Mouse (Mus musculus): ENCODE measurements around the gene Taf1b.

Gene Taf1b

GRCm38 (mm10) chr12:24552531-24552930 lies 54.4 kb downstream of the Taf1b start:
- DNase-seq (ENCODE audit: low spot score in 2 of 2), result no peak

- DNase-seq (ENCODE audit: low spot score in 2 of 2), result no peak
Observed at GRCm38 (mm10) chr12:24555976-24556375, 57.8 kb downstream of the Taf1b start.

GRCm38 (mm10) chr12:24563395-24563960 lies 65.3 kb downstream of the Taf1b start:
- DNase-seq (ENCODE audit: low spot score in 2 of 2), result no peak

- no peak for DNase-seq (ENCODE audit: low spot score in 2 of 2)
Observed at GRCm38 (mm10) chr12:24565311-24565710, 67.2 kb downstream of the Taf1b start.

- DNase-seq (ENCODE audit: low spot score in 2 of 2), result no peak
Observed at GRCm38 (mm10) chr12:24567606-24568005, 69.4 kb downstream of the Taf1b start.

- peak; percentile 85 to 93 for DNase-seq (ENCODE audit: low spot score in 2 of 2)
Observed at GRCm38 (mm10) chr12:24571523-24572392, 73.6 kb downstream of the Taf1b start, which contains the start of gene Grhl1. Gene Grhl1, plus strand, starts transcription at chr12:24572283.

GRCm38 (mm10) chr12:24572421-24573274 lies 74.5 kb downstream of the Taf1b start:
- DNase-seq (ENCODE audit: low spot score in 2 of 2), result peak in 1 of 2 experiments; percentile 51

- no peak for DNase-seq (ENCODE audit: low spot score in 2 of 2)
Observed at GRCm38 (mm10) chr12:24573275-24573580, 75.1 kb downstream of the Taf1b start.

GRCm38 (mm10) chr12:24574870-24575269 lies 76.7 kb downstream of the Taf1b start:
- DNase-seq (ENCODE audit: low spot score in 2 of 2), result no peak

GRCm38 (mm10) chr12:24580452-24580851 lies 82.3 kb downstream of the Taf1b start:
- DNase-seq (ENCODE audit: low spot score in 2 of 2), result no peak

GRCm38 (mm10) chr12:24580996-24581683 lies 83.0 kb downstream of the Taf1b start:
- peak in 1 of 2 experiments; percentile 44 for DNase-seq (ENCODE audit: low spot score in 2 of 2)

- DNase-seq (ENCODE audit: low spot score in 2 of 2), result no peak
Observed at GRCm38 (mm10) chr12:24583653-24584052, 85.5 kb downstream of the Taf1b start.

GRCm38 (mm10) chr12:24584835-24585234 lies 86.7 kb downstream of the Taf1b start:
- no peak for DNase-seq (ENCODE audit: low spot score in 2 of 2)

- DNase-seq (ENCODE audit: low spot score in 2 of 2), result no peak
Observed at GRCm38 (mm10) chr12:24586193-24586592, 88.0 kb downstream of the Taf1b start.

GRCm38 (mm10) chr12:24590371-24590770 lies 92.2 kb downstream of the Taf1b start:
- DNase-seq (ENCODE audit: low spot score in 2 of 2), result no peak

GRCm38 (mm10) chr12:24592055-24592454 lies 93.9 kb downstream of the Taf1b start:
- DNase-seq (ENCODE audit: low spot score in 2 of 2), result no peak

- DNase-seq (ENCODE audit: low spot score in 2 of 2), result peak in 1 of 2 experiments; percentile 59
Observed at GRCm38 (mm10) chr12:24592956-24593672, 95.0 kb downstream of the Taf1b start.

- DNase-seq (ENCODE audit: low spot score in 2 of 2), result no peak
Observed at GRCm38 (mm10) chr12:24597376-24597775, 99.2 kb downstream of the Taf1b start.

- no peak for DNase-seq (ENCODE audit: low spot score in 2 of 2)
Observed at GRCm38 (mm10) chr12:24599366-24599895, 101.3 kb downstream of the Taf1b start.

GRCm38 (mm10) chr12:24600074-24600473 lies 101.9 kb downstream of the Taf1b start:
- no peak for DNase-seq (ENCODE audit: low spot score in 2 of 2)

- DNase-seq (ENCODE audit: low spot score in 2 of 2), result peak; percentile 35 to 87
Observed at GRCm38 (mm10) chr12:24600806-24601205, 102.6 kb downstream of the Taf1b start.
